Mouse (Mus musculus) thymus, postnatal 4 days (tissue): ENCODE results near the gene Glipr1.

ENCODE experiments used
- DNase-seq: peaks from one replicate; pipeline ENCODE4 v3.0.0; 2021

The Glipr1 gene

DNA sequence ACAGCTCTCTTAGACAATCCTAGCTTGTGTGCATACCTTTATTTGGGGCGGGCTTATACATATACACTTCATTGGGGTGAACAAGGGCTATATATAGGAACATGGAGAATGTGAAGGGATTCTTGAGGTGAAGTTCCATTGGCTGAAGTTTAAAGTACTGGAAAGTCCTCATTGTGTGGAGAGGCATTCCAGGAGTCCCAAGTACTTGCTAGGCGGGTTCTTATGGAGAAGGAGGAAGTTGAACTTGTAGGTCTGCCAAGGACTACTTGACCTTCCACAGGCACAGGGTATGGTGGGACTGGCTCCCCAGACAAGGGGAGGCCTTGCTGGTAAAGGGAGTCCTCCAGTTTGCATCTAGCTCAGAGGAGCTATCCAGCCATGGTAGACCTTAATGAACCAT lies 43.1 kb downstream of the Glipr1 start:
- no peak for DNase-seq

DNA sequence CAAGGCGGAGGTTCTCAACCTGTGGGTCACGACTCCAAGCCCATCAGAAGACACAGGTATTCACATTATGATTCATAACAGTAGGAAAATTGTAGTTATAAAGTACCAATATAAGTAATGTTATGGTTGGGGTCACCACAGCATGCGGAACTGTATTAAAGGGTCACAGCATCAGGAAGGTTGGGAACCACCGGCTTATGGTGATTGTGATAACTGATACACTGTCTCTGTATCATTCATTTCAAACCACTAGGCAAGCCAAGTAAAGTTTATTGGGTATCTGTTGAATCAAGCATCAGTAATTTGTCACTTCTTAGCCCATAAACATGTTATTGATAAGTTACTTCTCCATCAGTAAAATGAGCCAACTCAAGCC lies 44.4 kb downstream of the Glipr1 start:
- DNase-seq, result no peak

DNA sequence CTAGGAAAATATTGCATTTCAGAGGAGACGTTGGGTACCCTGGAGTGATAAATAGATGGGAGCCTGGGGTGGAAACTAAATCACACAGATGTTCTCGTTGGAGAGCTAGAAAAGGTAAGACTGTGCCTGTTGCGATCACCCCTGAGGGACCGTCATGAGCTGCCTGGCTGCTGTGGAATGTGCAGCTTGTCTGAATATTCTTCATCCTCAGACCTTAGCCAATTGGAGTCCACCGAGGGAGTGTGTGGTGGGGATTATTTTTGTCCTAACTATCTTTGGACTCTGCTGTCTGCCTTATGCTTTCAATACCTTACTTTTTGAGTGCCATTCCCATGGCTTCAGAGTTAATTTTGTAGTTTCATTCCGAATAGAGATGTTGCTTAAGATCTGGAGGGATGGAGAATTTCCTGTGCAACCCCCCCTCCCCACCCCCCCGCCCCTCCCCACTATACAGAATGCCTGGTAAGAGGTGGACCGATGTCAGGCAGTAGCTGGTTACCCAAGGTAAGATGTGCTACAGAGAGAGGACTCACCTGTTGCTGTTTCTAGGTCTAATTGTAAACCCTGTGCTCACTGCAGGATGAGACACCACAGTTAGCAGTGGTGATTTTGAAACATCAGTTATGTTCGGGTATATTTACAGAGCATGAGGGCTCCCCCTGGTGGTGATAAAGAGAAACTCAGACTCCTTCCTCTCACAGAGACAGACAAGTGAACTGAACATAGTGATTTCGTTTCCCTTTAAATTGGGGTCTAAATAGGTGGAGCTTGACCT lies 45.0 kb downstream of the Glipr1 start:
- peak; percentile 59 for DNase-seq

DNA sequence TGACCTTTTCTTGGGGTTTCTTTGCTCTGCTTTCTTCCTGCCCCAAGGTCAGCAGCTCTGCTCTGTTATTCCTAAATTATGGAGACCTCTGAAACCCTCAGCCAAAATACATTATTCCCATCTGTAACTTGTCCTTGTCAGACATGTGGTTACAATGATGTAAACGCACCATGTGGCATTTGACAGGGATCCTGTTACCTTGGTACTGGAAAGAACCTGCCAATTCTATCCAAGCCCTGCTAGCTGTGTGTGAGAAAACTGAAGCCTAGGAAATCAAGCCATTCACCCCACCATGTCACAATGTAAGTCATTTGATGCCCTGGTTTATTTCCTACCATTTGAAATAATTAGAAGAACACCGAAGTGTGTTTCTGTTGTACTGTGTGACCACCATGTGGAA lies 46.6 kb downstream of the Glipr1 start:
- no peak for DNase-seq

DNA sequence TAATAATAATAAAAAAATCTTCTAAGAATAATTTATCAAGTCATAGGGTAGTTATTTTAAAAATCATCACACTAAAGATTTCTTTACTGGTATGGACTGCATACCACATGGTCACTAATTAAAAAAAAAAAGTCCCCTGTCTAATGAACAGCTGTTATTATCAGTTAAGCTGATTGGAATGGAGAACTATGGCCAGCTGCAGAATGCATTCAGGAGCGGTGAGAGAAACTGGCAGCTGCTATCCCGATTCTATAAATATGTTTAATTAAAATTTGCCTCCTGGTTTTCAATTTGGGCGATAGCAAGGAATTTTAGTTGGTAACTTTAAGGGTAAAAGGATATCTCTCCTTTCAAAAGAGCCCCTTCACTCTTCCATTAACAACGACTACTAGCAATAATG lies 53.4 kb downstream of the Glipr1 start:
- no peak for DNase-seq

DNA sequence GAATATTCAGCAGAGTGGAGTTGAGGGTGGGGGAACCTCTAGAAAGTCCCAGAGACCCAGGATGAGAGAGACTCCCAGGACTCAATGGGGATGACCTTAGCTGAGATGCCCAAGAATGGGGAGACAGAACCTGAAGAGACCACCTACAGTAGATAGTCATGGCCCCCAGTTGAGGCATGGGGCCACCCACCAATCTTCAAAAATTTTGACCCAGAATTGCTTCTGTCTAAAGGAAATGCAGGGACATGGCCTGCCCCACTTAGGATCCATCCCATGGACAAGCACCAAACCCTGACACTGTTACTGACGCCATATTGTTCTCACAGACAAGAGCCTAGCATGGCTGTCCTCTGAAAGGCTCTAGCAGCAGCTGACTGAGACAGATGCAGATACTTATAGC lies 54.4 kb downstream of the Glipr1 start:
- no peak for DNase-seq

DNA sequence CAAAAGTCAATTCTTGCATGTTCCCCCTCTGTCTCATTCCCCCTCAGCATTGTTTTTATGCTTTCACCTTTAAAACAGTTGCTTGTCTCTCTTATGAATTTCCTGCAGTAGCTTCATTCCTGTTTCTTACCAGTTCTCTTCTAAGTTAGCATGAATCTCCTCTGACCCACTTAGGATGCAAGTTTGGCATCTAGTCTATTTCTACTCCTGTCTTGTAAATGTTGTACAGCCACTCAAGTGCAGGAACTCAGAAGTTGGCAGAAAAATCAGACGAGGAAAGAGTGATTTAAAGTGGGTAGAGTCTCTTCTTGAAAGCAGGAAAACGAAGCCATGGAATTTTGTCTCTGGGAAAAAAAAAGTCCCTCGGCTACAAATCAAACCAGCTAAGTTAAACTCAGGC lies 56.9 kb downstream of the Glipr1 start:
- DNase-seq, result no peak

DNA sequence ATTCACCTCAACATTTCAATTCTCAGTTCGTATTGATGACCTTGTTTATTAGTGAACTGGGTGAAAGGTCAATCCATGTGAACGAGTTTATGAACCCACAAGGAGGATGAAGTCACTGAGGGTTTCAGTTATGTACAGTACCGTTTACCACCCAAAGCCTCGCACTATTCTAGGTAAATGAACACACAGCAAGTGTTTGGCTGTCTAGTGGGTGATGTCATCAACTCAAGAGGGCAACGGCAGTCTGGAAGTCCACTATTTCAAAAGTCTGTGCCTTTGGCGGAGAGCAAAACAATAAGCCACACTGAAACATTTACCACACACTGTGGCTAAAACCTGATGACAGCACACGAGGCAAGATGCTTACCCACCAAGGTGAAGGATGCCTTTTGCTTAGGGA lies 59.4 kb downstream of the Glipr1 start:
- no peak for DNase-seq

DNA sequence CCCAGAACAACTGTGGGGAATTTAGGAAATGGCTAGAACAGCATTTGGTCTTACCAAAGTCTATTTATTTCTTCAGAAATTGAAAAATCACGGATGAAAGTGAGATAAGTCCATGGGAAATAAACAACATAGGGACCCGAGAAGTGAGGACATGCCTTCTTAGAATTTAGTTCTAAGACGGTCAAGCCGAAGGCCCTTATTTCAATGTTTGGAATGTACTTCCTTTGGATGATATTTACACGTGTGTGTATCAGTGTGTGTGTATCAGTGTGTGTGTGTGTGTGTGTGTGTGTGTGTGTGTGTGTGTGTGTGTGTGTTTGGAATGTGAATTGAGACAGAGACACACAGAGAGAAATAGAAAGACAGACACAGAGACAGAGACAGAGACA lies 65.3 kb downstream of the Glipr1 start:
- no peak for DNase-seq

DNA sequence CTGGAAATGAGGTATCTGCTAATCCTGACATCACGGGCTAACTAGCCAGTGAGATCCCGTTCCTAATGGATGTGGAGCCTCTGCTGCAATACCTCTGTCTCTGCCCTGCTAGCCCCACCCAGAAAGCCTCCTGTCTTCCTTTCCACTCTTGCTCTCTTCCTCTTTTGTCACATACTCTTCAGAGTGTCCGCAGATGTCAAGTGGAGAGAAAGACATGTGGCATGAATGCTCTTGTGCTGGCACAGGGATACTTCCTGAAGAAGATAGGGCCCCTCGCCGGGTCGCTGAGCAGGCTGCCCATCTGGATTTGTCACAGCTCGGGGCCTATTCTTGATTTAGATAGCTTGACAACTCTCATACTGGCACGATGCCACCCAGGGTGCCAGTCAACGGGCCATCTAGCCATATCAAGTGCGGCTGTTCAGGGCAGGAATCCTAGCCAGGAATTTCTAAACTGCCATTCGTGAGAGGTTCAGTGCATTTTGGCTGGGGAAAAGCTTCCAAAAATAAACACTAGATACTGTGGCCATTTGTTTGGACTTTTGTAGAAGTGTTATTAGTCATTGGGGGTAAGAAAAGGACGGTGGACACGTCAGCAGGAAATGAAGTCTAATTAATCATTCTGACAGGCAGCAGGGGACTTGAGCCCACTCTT lies 65.8 kb downstream of the Glipr1 start:
- no peak for DNase-seq

DNA sequence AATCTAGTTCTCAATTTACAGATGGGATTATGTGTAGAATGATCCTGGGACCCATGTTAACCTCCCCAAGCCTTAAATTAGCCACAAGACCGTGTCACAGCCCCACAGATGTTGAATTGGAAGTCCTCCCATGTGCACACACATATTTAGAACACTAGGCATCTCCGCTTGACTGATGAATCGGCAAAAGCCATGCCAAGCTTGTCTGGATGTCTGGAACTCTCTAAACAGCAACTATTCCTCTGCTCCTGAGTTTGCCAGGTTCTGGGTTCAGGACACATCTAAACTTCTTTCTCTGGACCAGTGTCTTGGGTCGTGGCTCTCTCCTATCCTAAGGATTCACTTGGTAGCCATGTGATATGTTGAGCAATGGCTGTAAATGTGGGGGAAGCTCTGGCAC lies 66.4 kb downstream of the Glipr1 start:
- DNase-seq, result no peak
